Mouse (Mus musculus) adrenal gland, adult 18-20 months (tissue): ENCODE data around the gene Pcnp. TPM values are rescaled to one million over a fixed set of nuclear protein-coding genes. Genes with fewer than 3 reads are reported as not detected.
"Not testable (repeated sequence)": the region's sequence is repeated elsewhere in the genome, so short reads cannot be mapped to it uniquely, and the experiment has no call there.

Experiments used
- DNase-seq, 2 experiments: peaks; one replicate each; pipeline ENCODE4 v3.0.0; 2021 to 2022; ENCODE audit warnings: low spot score in 2 of 2
- microRNA-seq, 2 experiments: library from miRNA; unstranded; fragments of <30 nt; microRNA quantifications; one replicate each; pipeline ENCODE4 v1.2.0; 2021; ENCODE audit warnings: borderline number of aligned reads in 2 of 2
- total RNA-seq, 2 experiments: library from RNA; stranded (reverse); gene quantifications; 1 replicate in 1 of 2; 2 replicates in 1 of 2; pipeline ENCODE4 v1.2.3; 2021

Gene Pcnp
- total RNA-seq, 2 experiments from 2014 or later: 110 to 123 TPM

- no peak for DNase-seq
Observed at GRCm38 (mm10) chr16:55971735-55972615, 57.6 kb downstream of the Pcnp start.

DNA sequence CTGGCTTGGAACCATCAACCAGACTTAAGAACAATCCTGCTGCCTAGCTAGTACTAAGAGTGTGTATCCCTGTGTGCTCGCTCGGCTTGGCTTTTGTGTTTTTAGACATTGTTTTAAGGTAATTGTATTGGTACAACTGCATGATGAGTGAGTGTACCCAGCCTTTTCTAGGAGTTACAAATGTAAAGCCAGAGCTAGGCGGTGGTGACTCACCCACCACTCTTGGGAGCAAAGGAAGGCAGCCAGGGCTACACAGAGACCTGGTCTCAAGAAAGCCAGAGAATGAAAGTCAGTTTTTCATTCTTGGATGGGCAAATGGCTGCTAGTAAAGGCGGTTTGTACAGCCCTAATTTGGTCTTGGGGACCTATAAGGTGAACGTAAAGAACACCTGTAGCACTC, 59.1 kb downstream of the Pcnp start:
- no peak for DNase-seq

GRCm38 (mm10) chr16:55969147-55969546, 60.4 kb downstream of the Pcnp start:
- DNase-seq: no peak

GRCm38 (mm10) chr16:55967221-55967620, 62.3 kb downstream of the Pcnp start:
- no peak for DNase-seq

DNA sequence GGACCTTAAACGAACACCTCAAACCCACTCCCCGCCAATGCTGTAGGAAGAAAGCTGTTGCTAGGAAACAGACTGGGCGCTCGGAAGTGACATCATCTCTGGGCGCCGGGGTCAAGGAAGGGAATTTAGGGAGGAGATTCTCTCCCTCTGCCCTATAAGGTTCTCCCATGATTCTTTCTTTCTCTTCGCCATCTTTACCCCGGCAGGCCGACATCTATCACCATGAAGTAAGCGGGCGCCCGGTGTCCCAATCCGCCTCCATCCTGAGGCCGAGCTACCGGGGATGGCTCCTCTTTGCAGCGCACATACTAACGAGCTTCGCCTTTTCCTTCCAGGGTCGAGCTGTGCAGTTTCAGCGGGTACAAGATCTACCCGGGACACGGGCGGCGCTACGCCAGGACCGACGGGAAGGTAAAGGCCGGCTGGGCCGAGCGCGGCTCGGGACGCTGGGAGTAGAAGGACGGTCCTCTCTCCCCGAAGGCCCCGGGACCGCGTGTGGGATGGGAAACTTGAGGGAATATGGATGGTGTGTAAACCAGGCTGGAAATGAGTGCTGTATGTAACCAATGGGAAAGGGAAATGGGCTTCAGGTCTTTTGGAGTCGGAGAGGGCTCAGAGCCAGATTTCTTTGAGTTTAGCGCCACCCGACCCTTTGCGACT, 63.2 kb downstream of the Pcnp start, which contains the start of gene Rpl24:
Gene Rpl24 (plus strand): TSS at position 64 of the 660 bp plus-strand sequence.
- DNase-seq: peak; percentile 95

- DNase-seq: no peak
Observed at GRCm38 (mm10) chr16:55964126-55964949, 65.2 kb downstream of the Pcnp start.

- DNase-seq: not testable (repeated sequence)
Observed at GRCm38 (mm10) chr16:55963068-55963467, 66.5 kb downstream of the Pcnp start.

Small RNA genes lying within 50 kb of the gene (microRNA-seq; reads per million reads assigned to microRNA genes)
- 0 reads per million in 2 experiments for gene Gm24047

Other genes with a start within 250 kb of the Pcnp start
- gene Nfkbiz, start 190.8 kb downstream of the Pcnp start, total RNA-seq: 1 to 10 TPM; 4.2 to 6.2 TPM
- 1 to 10 TPM; 1.4 to 1.6 TPM for gene Nxpe3, start 134.5 kb downstream of the Pcnp start, total RNA-seq
- gene Cep97, start 94.9 kb downstream of the Pcnp start, total RNA-seq: 1 to 10 TPM; 7.1 to 7.6 TPM
- 100 to 1,000 TPM; 715 to 723 TPM for gene Rpl24, start 63.5 kb downstream of the Pcnp start, total RNA-seq
- 10 to 100 TPM; 20.9 to 25.2 TPM for gene Zbtb11, start 55.9 kb downstream of the Pcnp start, total RNA-seq
- 10 to 100 TPM; 23.9 to 24.0 TPM for gene Trmt10c, start 8.1 kb upstream of the Pcnp start, total RNA-seq
- 10 to 100 TPM; 12.7 to 17.5 TPM for gene Senp7, start 18.6 kb upstream of the Pcnp start, total RNA-seq
- under 1 TPM; 0.16 to 0.43 TPM for gene Impg2, start 174.6 kb upstream of the Pcnp start, total RNA-seq